Mouse (Mus musculus): Measurements from ENCODE around the gene Defb23.

GRCm38 (mm10) chr2:152472434-152472833, 8.0 kb upstream of the Defb23 start:
- no peak; the same call in 1 of the 2 replicates for TF ChIP-seq CTCF (IDR thresholded peaks at IDR 0.05; ENCODE audit: borderline replicate concordance, extremely low read depth, insufficient read depth, insufficient read length)
- TF ChIP-seq POLR2A (IDR thresholded peaks at IDR 0.05; ENCODE audit: borderline replicate concordance, extremely low read depth, insufficient read depth, insufficient read length, poor library complexity, severe bottlenecking): no peak
